Mouse (Mus musculus) forebrain, postnatal 0 days (tissue): ENCODE data around the gene 0610012G03Rik. TPM values are rescaled to one million over a fixed set of nuclear protein-coding genes. Genes with fewer than 3 reads are reported as not detected.

Experiments
- ATAC-seq: fragments of 200-750 bp; cut with Nextera tagmentation; 2 replicates; pipeline ENCODE4 v1.8.0; 2017; ENCODE audit warnings: mild to moderate bottlenecking, moderate library complexity
- DNase-seq: peaks from one replicate; pipeline ENCODE4 v3.0.0-alpha.2; 2015
- H3K27ac ChIP-seq: fragments of 300-500 bp; sonication (generic); 2 replicates; pipeline ENCODE4 v1.5.1; 2014; ENCODE audit warnings: low read depth, mild to moderate bottlenecking, antibody characterized with exemption, low read length, moderate library complexity, mixed read lengths
- H3K27me3 ChIP-seq: fragments of 300-500 bp; sonication (generic); 2 replicates; pipeline ENCODE4 v1.6.1; 2014; ENCODE audit warnings: mild to moderate bottlenecking, low read length, mixed read lengths; ENCODE audit not compliant: insufficient read depth
- H3K36me3 ChIP-seq: fragments of 300-500 bp; sonication (generic); 2 replicates; pipeline ENCODE4 v1.6.1; 2014; ENCODE audit warnings: mild to moderate bottlenecking, moderate library complexity; ENCODE audit not compliant: insufficient read depth
- H3K4me1 ChIP-seq: fragments of 300-500 bp; sonication (generic); 2 replicates; pipeline ENCODE4 v1.6.1; 2014; ENCODE audit warnings: antibody characterized with exemption; ENCODE audit not compliant: insufficient read depth
- H3K4me2 ChIP-seq: fragments of 300-500 bp; sonication (generic); 2 replicates; pipeline ENCODE4 v1.6.1; 2014; ENCODE audit warnings: low read depth, mild to moderate bottlenecking, moderate library complexity
- H3K4me3 ChIP-seq: fragments of 300-500 bp; sonication (generic); 2 replicates; pipeline ENCODE4 v1.5.1; 2014; ENCODE audit warnings: low read depth, low read length, mixed read lengths
- H3K9ac ChIP-seq: fragments of 300-500 bp; sonication (generic); 2 replicates; pipeline ENCODE4 v1.6.1; 2014; ENCODE audit warnings: mild to moderate bottlenecking
- H3K9me3 ChIP-seq: fragments of 300-500 bp; sonication (generic); 2 replicates; pipeline ENCODE4 v1.6.1; 2016; ENCODE audit warnings: low read length
- CTCF ChIP-seq: sonication (generic); IDR thresholded peaks from 2 replicates; pipeline ENCODE4 v1.5.1; 2016; ENCODE audit warnings: antibody characterized with exemption, control low read depth, low read depth
- WGBS: fragments of 180-500 bp; shearing (Covaris S2); extraction: QIAGEN DNeasy Blood & Tissue Kit; methylation state at CpG from one replicate; pipeline ENCODE4 v1.1.7; 2014; 5-methylcytosine and 5-hydroxymethylcytosine counted together
- microRNA-seq, 2 experiments: library from miRNA; unstranded; fragments of <30 nt; microRNA quantifications; one replicate each; pipeline ENCODE4; 2016
- polyA plus RNA-seq: library from polyadenylated mRNA; unstranded; fragments of >200 nt; fragmentation: Nextera tagmentation; extraction: Ambion mirVana; gene quantifications from 2 replicates; pipeline ENCODE4 v1.2.1, GENCODE M21; 2015
- total RNA-seq: library from RNA; depleted of rRNA; stranded (reverse); fragments of >200 nt; gene quantifications from 2 replicates; pipeline ENCODE4 v1.2.3, GENCODE M21; 2014; rRNA removed

0610012G03Rik gene
- total and polyA plus RNA-seq, 2 experiments from 2014 or later, result 81.0 to 151 TPM

DNA sequence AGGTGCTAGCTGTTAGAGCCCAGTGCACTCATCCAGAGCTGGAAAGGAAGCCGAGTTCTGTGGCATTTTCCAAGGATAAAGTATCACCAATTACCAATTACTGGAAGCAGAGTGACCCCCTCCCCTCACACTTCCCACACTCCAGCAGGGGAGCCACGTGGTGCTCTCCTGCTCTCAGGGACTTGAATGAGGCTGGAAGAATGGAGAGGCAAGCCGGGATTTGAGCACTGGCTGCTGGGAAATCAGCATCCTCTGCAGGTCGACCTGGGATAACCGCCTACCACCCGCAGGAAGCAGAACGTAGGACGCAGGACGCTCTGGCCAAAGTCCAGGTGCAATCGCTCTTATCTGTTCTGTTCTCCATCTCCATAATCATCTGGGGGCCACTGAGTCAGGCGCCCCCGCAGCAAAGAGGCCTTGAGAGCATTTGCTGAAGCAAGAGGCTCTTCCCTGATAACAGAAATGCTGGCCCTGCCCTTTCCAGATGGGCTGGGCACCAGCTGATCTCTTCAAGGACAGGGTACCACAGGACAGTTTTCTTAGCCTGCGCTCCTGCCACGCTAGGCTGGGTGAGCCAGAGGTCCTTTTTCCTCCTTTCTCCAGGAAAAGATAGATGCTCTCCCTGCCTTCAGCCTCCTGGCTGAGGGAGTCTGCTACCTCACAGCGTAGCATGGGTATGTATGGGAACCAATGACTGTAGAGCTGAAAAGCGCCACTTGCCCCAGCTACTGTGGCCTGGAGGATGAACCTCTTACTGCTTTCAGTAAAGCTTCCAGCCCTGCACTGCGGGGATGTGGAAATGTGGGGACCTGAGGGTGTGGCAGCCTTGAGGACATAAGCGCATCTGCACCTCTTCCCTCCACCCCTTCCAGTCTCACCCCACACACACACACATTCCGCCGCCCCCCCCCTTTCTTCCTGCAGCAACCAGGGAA is 42.1 kb downstream of the 0610012G03Rik start:
- Histone ChIP-seq H3K9ac (peak overlapping the region; percentile 6; the same call in 1 of the 2 replicates), H3K4me1 (no peaks in the 10 kb centered on the region), H3K4me3 (no peak overlapping the region), H3K9me3 (no peaks in the 10 kb centered on the region), H3K27me3 (no peaks in the 10 kb centered on the region), H3K27ac (0 out of 2 replicates have a peak overlapping the region, but pooled peaks have one; percentile 2), H3K4me2 (no peak overlapping the region; the same call in 1 of the 2 replicates), H3K36me3 (no peaks in the 10 kb centered on the region)
- TF ChIP-seq CTCF, result no peak
- ATAC-seq, result peak; percentile 53
- no peak for DNase-seq
- 35% methylated on average over 20 of the region's 20 CpGs for WGBS

DNA sequence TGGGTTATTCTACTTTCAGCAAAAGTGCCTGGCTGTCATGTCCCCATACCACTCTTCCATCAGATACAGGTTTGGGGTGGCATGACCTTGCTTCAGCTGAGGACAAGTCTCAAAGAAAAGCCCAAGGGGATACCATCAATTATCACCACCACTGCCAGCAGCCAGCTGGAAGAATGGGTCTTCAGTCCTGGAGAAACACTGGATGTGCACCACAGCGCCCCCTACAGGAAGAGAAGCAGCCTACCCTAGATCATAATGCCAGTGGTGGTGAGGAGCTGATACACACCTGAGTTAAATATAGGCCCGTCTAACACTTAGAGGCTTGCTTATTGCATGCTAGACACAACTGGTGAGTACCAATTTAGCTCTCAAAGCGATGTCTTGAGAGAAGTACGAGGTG is 43.0 kb downstream of the 0610012G03Rik start:
- Histone ChIP-seq H3K9me3 (no peaks in the 10 kb centered on the region), H3K27me3 (no peaks in the 10 kb centered on the region), H3K9ac (no peak overlapping the region), H3K4me3 (no peak overlapping the region), H3K27ac (no peak overlapping the region), H3K36me3 (no peaks in the 10 kb centered on the region), H3K4me2 (no peak overlapping the region), H3K4me1 (no peaks in the 10 kb centered on the region)
- ATAC-seq, result no peak
- WGBS, result 80% methylated on average over 4 of the region's 4 CpGs
- peak; percentile 48 for TF ChIP-seq CTCF
- DNase-seq, result no peak

DNA sequence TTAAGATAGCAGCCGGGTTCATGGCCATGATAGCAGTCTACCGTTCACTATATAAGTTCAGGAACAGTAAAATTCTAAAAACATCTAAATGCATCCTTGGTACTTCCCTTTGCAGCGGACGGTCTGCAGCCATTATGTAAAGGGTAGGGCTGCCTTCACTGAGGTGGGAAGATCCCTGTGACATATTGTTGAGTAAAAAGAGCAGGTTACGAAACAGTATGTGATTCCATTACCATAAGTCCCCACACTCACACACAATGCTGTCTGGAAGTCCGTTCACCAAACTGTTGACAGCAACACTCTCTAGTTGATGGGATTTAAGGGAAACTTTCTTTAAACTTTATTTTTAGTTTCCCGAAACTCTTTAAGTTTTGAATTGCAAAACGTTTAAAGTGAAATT is 45.1 kb downstream of the 0610012G03Rik start:
- Histone ChIP-seq H3K4me3 (no peak overlapping the region), H3K9me3 (no peaks in the 10 kb centered on the region), H3K9ac (no peak overlapping the region), H3K36me3 (no peaks in the 10 kb centered on the region), H3K4me1 (peaks cover 3% of the 10 kb centered on the region; the same call in 1 of the 2 replicates), H3K4me2 (no peak overlapping the region), H3K27ac (no peak overlapping the region), H3K27me3 (no peaks in the 10 kb centered on the region)
- no peak for DNase-seq
- TF ChIP-seq CTCF, result no peak
- no peak for ATAC-seq
- 89% methylated on average over 8 of the region's 8 CpGs for WGBS

DNA sequence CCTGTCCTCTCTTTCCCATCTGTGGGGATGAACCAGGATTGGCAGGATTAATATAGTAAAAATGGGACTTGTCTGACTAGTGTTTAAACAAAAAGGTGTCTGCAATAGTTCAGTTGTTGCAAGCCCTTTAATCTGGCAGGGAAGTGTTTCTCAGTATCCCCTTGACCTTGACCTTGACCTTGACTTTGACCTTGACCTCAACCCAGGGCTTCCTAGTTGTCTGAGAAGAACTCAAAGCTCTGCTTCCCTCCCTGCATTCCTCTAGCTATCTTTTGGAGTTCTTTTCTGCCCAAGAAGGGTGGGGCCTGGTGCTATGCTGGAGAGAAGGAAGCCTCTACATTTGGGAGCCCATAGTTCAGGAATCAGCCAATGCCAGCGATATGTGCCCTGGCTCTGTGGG is 46.4 kb downstream of the 0610012G03Rik start:
- no peaks in the 10 kb centered on the region for H3K27me3 ChIP-seq
- no peak overlapping the region for H3K4me2 ChIP-seq
- WGBS, result 78% methylated on average over 1 of the region's 1 CpGs
- DNase-seq (no peak), ATAC-seq (no peak)
- no peaks in the 10 kb centered on the region for H3K9me3 ChIP-seq
- H3K36me3 ChIP-seq, result no peaks in the 10 kb centered on the region
- no peak overlapping the region for H3K4me3 ChIP-seq
- no peak for TF ChIP-seq CTCF
- peaks cover 16% of the 10 kb centered on the region for H3K4me1 ChIP-seq
- H3K9ac ChIP-seq, result no peak overlapping the region
- H3K27ac ChIP-seq, result no peak overlapping the region

DNA sequence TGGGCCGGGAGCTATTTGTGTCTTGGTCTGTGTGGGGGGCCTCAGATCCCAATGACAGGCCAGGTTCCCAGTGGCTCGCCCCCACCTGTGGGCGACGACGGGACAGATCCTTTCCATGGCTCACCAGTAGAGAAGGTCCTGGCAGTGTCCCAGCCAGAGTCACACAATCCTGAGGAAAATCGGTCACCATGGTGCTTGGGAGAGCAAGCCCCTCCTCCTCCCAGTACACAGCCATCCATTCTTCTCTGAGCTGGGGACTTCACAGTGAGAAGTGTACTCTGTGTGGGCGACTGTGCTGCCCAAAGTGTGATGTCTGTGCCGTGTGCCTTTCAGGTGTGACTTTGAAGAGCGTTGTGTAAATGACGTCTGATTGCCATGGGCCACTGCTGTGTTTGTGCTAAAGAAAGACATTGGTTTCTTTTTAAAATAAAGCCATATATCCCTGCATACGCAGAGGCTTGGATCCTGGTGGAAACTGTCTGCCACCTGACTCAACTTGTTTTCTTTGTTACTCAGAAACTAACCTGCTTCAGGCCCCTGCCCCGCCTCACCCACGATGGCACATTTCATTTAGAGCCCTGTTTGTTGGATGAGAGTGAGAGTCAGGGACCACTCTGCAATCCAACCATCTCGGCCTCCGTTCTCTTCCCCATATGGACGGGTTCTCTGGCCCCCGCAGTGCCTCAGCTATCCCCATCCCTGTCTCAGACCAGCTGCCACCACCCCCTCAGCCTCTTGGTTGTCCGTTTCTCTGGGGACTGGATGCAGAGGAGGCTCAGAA is 49.6 kb downstream of the 0610012G03Rik start:
- Histone ChIP-seq H3K36me3 (no peaks in the 10 kb centered on the region), H3K4me3 (no peak overlapping the region), H3K27ac (peak overlapping the region; percentile 59), H3K9me3 (no peaks in the 10 kb centered on the region), H3K27me3 (no peaks in the 10 kb centered on the region), H3K4me1 (peaks cover 17% of the 10 kb centered on the region), H3K4me2 (no peak overlapping the region), H3K9ac (no peak overlapping the region)
- DNase-seq (peak; percentile 65), ATAC-seq (peak; percentile 83)
- no peak for TF ChIP-seq CTCF
- 64% methylated on average over 18 of the region's 18 CpGs for WGBS

Small RNA genes within 50 kb of the gene (microRNA-seq; reads per million reads assigned to microRNA genes)
- 0 reads per million in 2 experiments for gene Gm26269

Other genes starting within 250 kb of the 0610012G03Rik start
- gene Meltf, start 69.7 kb downstream of the 0610012G03Rik start, total RNA-seq, result 0.54 and 0.67 TPM in 2 replicates
- 0.23 and 0.36 TPM in 2 replicates for gene Meltf, start 69.7 kb downstream of the 0610012G03Rik start, polyA plus RNA-seq
- 1.4 and 4.1 TPM in 2 replicates for gene Pigz, start 14.6 kb downstream of the 0610012G03Rik start, total RNA-seq
- 2.9 TPM in 2 replicates for gene Pigz, start 14.6 kb downstream of the 0610012G03Rik start, polyA plus RNA-seq
- 29.9 and 39.3 TPM in 2 replicates for gene Ncbp2, start within 50 bp of the 0610012G03Rik start, total RNA-seq
- gene Ncbp2, start within 50 bp of the 0610012G03Rik start, polyA plus RNA-seq, result 66.3 and 67.1 TPM in 2 replicates
- gene Senp5, start 54.8 kb upstream of the 0610012G03Rik start, total RNA-seq, result 27.2 and 29.5 TPM in 2 replicates
- gene Senp5, start 54.8 kb upstream of the 0610012G03Rik start, polyA plus RNA-seq, result 6.9 and 11.0 TPM in 2 replicates
- gene Pak2, start 130.8 kb upstream of the 0610012G03Rik start, total RNA-seq, result 35.9 and 41.1 TPM in 2 replicates
- gene Pak2, start 130.8 kb upstream of the 0610012G03Rik start, polyA plus RNA-seq, result 23.3 and 29.4 TPM in 2 replicates
- 71.7 and 102 TPM in 2 replicates for gene Pigx, start 151.2 kb upstream of the 0610012G03Rik start, total RNA-seq
- gene Pigx, start 151.2 kb upstream of the 0610012G03Rik start, polyA plus RNA-seq, result 113 and 133 TPM in 2 replicates
- 43.6 and 51.5 TPM in 2 replicates for gene Cep19, start 151.3 kb upstream of the 0610012G03Rik start, total RNA-seq
- gene Cep19, start 151.3 kb upstream of the 0610012G03Rik start, polyA plus RNA-seq, result 61.0 and 64.8 TPM in 2 replicates
- gene Nrros, start 217.1 kb upstream of the 0610012G03Rik start, total RNA-seq, result 10.2 and 12.5 TPM in 2 replicates
- gene Nrros, start 217.1 kb upstream of the 0610012G03Rik start, polyA plus RNA-seq, result 6.4 and 7.6 TPM in 2 replicates
- gene Bex6, start 231.3 kb upstream of the 0610012G03Rik start, total RNA-seq, result not detected in 2 replicates
- not detected in 2 replicates for gene Bex6, start 231.3 kb upstream of the 0610012G03Rik start, polyA plus RNA-seq